Mouse (Mus musculus) myocyte (in vitro differentiated cells): Measurements from ENCODE around the gene Bdkrb1. TPM values are rescaled to one million over a fixed set of nuclear protein-coding genes. Genes with fewer than 3 reads are reported as not detected.

ENCODE experiments used
- H3K27me3 ChIP-seq: one replicate; pipeline ENCODE4 v1.6.1; 2011; ENCODE audit not compliant: control insufficient read depth, insufficient read depth, insufficient read length
- H3K36me3 ChIP-seq: one replicate; pipeline ENCODE4 v1.6.1; 2011; ENCODE audit not compliant: control insufficient read depth, insufficient read depth
- H3K4me2 ChIP-seq: one replicate; pipeline ENCODE4 v1.6.1; 2011; ENCODE audit warnings: low read depth, control low read depth
- H3K4me3 ChIP-seq: one replicate; pipeline ENCODE4 v1.5.1; 2011; ENCODE audit warnings: mild to moderate bottlenecking, control low read depth, moderate library complexity
- H3K79me2 ChIP-seq: one replicate; pipeline ENCODE4 v1.6.1; 2011; ENCODE audit not compliant: control insufficient read depth, insufficient read depth
- H3ac ChIP-seq: one replicate; pipeline ENCODE4 v1.6.1; 2011; ENCODE audit not compliant: control insufficient read depth, insufficient read length
- CEBPB ChIP-seq: IDR thresholded peaks from 2 replicates; pipeline ENCODE4 v1.6.1; 2011; ENCODE audit warnings: mild to moderate bottlenecking, moderate library complexity; ENCODE audit not compliant: poor library complexity, insufficient read depth, severe bottlenecking
- E2F4 ChIP-seq: IDR thresholded peaks from one replicate; pipeline ENCODE4 v1.6.1; 2011; ENCODE audit warnings: mild to moderate bottlenecking, control low read depth, moderate library complexity; ENCODE audit not compliant: insufficient read depth
- MAX ChIP-seq: IDR thresholded peaks from one replicate; pipeline ENCODE4 v1.6.1; 2011; ENCODE audit warnings: low read depth, mild to moderate bottlenecking, control low read depth
- MYOD1 ChIP-seq, 3 experiments: IDR thresholded peaks; one replicate each; pipeline ENCODE4 v1.6.1; 2011; ENCODE audit warnings: control low read depth in 2 of 3, low read depth in 2 of 3, mild to moderate bottlenecking in 2 of 3, moderate library complexity in 1 of 3; ENCODE audit not compliant: insufficient read length in 2 of 3, control insufficient read depth in 1 of 3
- MYOG ChIP-seq, 3 experiments: IDR thresholded peaks; one replicate each; pipeline ENCODE4 v1.6.1; 2011; ENCODE audit warnings: control low read depth in 2 of 3, low read depth in 2 of 3, mild to moderate bottlenecking in 2 of 3; ENCODE audit not compliant: insufficient read length in 2 of 3, control insufficient read depth in 1 of 3, insufficient read depth in 1 of 3
- POLR2A ChIP-seq: IDR thresholded peaks from one replicate; pipeline ENCODE4 v1.6.1; 2011; ENCODE audit warnings: low read depth, mild to moderate bottlenecking, control low read depth, moderate library complexity; ENCODE audit not compliant: insufficient read length
- POLR2AphosphoS2 ChIP-seq: IDR thresholded peaks from one replicate; pipeline ENCODE4 v1.6.1; 2011; ENCODE audit warnings: low read depth, control low read depth; ENCODE audit not compliant: insufficient read length
- REST ChIP-seq: IDR thresholded peaks from one replicate; pipeline ENCODE4 v1.6.1; 2011; ENCODE audit warnings: mild to moderate bottlenecking, control low read depth, moderate library complexity; ENCODE audit not compliant: insufficient read depth, insufficient read length
- SRF ChIP-seq: IDR thresholded peaks from one replicate; pipeline ENCODE4 v1.6.1; 2011; ENCODE audit warnings: low read depth; ENCODE audit not compliant: control insufficient read depth, insufficient read length
- TCF12 ChIP-seq: IDR thresholded peaks from one replicate; pipeline ENCODE4 v1.6.1; 2011; ENCODE audit warnings: mild to moderate bottlenecking, control low read depth; ENCODE audit not compliant: poor library complexity, insufficient read depth, severe bottlenecking
- TCF3 ChIP-seq: IDR thresholded peaks from one replicate; pipeline ENCODE4 v1.6.1; 2011; ENCODE audit warnings: low read depth, control low read depth; ENCODE audit not compliant: insufficient read length
- USF1 ChIP-seq: IDR thresholded peaks from one replicate; pipeline ENCODE4 v1.6.1; 2011; ENCODE audit warnings: low read depth, mild to moderate bottlenecking, control low read depth, moderate library complexity
- polyA plus RNA-seq: library from polyadenylated mRNA; unstranded; fragments of >200 nt; fragmentation: generic; extraction: Trizol; gene quantifications from one replicate; pipeline ENCODE4 v1.2.1, GENCODE M21; 2012; ENCODE audit warnings: missing spikeins

Bdkrb1 gene
- polyA plus RNA-seq, 1 experiment, result 1.00 TPM

DNA sequence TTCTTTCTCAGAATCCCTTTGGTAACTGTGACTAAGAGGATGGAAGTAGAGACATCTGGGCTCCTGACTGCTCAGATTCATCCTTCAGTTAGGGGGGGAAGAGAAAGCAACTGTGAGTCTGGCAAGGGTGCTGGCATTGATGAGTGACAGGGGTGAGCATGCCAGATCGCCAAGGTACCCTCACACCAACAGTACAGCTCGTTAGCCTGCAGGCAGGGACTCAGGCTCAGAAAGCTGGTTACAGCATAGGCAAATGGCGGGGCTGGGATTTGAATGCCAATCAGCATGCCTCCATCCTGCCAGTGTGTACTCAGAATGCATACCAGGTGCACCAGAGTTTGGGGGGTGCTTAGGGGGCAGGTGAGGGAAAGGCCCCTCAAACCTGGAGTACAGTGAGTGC is 31.0 kb upstream of the Bdkrb1 start:
- Histone ChIP-seq H3K4me3 (no peak overlapping the region), H3ac (no peak overlapping the region), H3K27me3 (no peaks in the 10 kb centered on the region), H3K79me2 (no peaks in the 10 kb centered on the region), H3K4me2 (no peak overlapping the region), H3K36me3 (no peaks in the 10 kb centered on the region)
- no peak for TF ChIP-seq REST
- no peak for TF ChIP-seq MAX
- no peak for TF ChIP-seq MYOG (IDR thresholded peaks at IDR 0.05; ENCODE audit: control insufficient read depth in 1 of 3, insufficient read depth in 1 of 3, insufficient read length in 2 of 3, low read depth in 2 of 3)
- TF ChIP-seq SRF, result no peak
- TF ChIP-seq MYOD1 (IDR thresholded peaks at IDR 0.05; ENCODE audit: control insufficient read depth in 1 of 3, insufficient read length in 2 of 3, low read depth in 2 of 3), result no peak
- no peak for TF ChIP-seq TCF3
- TF ChIP-seq POLR2AphosphoS2, result no peak
- TF ChIP-seq USF1, result no peak
- no peak for TF ChIP-seq TCF12
- no peak for TF ChIP-seq E2F4
- no peak for TF ChIP-seq POLR2A
- TF ChIP-seq CEBPB, result no peak

DNA sequence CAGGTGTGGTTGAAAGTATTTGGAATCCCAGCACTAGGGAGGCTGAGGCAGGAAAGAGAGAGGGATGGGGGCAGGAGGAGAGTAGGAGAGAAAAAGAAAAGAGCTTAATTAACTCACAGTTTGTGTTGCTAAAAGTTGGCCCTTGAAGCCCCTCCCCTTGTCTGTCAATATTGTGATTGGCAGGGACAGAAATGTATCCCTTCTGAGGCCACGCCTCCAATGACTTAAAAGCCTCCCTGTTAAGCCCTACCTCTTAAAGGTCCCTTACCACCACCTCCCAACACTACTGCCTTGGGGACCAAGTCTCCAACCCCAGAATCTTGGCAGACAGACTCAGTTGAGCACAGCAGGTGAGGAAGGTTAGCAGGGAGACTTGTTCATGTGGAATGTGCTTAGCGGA is 30.3 kb upstream of the Bdkrb1 start:
- TF ChIP-seq POLR2A (no peak), E2F4 (no peak), REST (no peak), MYOD1 (IDR thresholded peaks at IDR 0.05; ENCODE audit: control insufficient read depth in 1 of 3, insufficient read length in 2 of 3, low read depth in 2 of 3) (no peak), MYOG (IDR thresholded peaks at IDR 0.05; ENCODE audit: control insufficient read depth in 1 of 3, insufficient read depth in 1 of 3, insufficient read length in 2 of 3, low read depth in 2 of 3) (no peak), MAX (no peak), POLR2AphosphoS2 (no peak), USF1 (no peak), TCF3 (no peak), CEBPB (no peak), SRF (no peak), TCF12 (no peak)
- H3K36me3 ChIP-seq, result no peaks in the 10 kb centered on the region
- H3K79me2 ChIP-seq, result no peaks in the 10 kb centered on the region
- H3K27me3 ChIP-seq, result no peaks in the 10 kb centered on the region
- no peak overlapping the region for H3K4me2 ChIP-seq
- H3K4me3 ChIP-seq, result no peak overlapping the region
- no peak overlapping the region for H3ac ChIP-seq

DNA sequence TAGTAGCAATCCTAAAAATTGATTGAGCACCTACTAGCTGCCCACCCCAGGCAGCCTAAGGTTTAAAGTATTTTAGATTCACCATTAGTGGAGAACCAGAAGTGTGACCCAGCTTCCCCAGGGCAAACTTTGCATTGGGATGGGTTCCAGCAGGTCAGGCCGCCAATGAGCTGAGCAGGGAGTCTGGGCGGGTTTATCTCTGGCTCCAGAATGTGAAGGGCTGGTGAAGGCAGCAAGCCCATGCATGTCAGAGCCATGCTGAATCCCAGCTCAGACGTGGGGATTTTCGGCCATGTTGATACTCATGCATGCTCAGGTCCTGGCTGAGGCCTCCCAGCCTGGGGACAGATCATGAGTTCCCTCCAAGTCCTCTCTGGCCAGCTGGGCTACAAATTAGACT is 28.5 kb upstream of the Bdkrb1 start:
- H3K27me3 ChIP-seq, result no peaks in the 10 kb centered on the region
- no peak overlapping the region for H3K4me3 ChIP-seq
- TF ChIP-seq CEBPB (no peak), SRF (no peak), POLR2A (no peak), E2F4 (no peak), REST (no peak), MYOG (IDR thresholded peaks at IDR 0.05; ENCODE audit: control insufficient read depth in 1 of 3, insufficient read depth in 1 of 3, insufficient read length in 2 of 3, low read depth in 2 of 3) (no peak), MAX (no peak), POLR2AphosphoS2 (no peak), MYOD1 (IDR thresholded peaks at IDR 0.05; ENCODE audit: control insufficient read depth in 1 of 3, insufficient read length in 2 of 3, low read depth in 2 of 3) (no peak), TCF3 (no peak), USF1 (no peak), TCF12 (no peak)
- H3K4me2 ChIP-seq, result no peak overlapping the region
- H3ac ChIP-seq, result no peak overlapping the region
- H3K79me2 ChIP-seq, result no peaks in the 10 kb centered on the region
- no peaks in the 10 kb centered on the region for H3K36me3 ChIP-seq

DNA sequence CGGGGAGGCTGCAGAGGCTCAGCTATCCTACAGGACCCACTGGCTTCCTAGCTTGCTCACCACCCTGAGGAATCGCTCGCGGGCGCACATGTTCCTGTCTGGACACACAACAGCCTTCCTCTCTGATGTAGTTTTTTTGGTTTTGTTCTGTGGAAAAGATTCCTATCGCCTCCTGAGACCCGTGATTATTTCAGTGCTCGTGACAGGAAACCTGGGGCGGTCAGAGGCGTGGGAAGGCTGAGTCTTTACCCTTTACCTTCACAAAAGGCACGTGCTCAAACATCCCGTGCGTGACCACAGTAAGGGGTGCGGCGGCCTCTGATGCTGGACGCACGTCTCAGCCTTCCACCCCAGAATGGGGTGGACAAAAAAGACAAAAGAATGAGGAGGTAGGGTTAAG is 22.4 kb upstream of the Bdkrb1 start:
- TF ChIP-seq USF1, result no peak
- no peak for TF ChIP-seq CEBPB
- TF ChIP-seq POLR2A, result no peak
- no peak for TF ChIP-seq E2F4
- no peak for TF ChIP-seq TCF3
- no peak for TF ChIP-seq REST
- no peak for TF ChIP-seq MYOD1 (IDR thresholded peaks at IDR 0.05; ENCODE audit: control insufficient read depth in 1 of 3, insufficient read length in 2 of 3, low read depth in 2 of 3)
- no peak for TF ChIP-seq POLR2AphosphoS2
- TF ChIP-seq MAX, result no peak

DNA sequence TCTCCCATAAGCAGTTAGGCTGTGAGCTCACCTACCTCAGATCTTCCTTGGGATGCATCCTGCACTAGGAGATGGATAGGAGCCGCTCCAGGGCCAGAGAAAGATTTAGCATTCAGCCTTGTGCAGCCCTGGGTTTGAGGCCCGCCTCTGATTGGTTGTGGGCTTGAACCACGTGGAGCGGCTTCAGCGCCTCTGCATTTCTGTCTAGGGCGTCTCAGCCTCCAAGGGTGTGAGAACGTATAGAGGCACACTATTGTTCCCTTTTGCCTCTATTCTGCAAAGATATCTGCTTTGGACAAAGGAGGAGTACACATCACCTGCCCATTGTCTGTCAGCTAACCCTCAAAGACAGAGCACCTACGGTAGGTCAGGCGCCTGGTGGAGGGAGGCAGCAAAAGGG is 20.4 kb upstream of the Bdkrb1 start:
- no peak for TF ChIP-seq CEBPB
- TF ChIP-seq POLR2AphosphoS2, result no peak
- TF ChIP-seq E2F4, result no peak
- TF ChIP-seq POLR2A, result no peak
- TF ChIP-seq MYOG (IDR thresholded peaks at IDR 0.05; ENCODE audit: control insufficient read depth in 1 of 3, insufficient read depth in 1 of 3, insufficient read length in 2 of 3, low read depth in 2 of 3), result no peak
- TF ChIP-seq MAX, result no peak
- no peak for TF ChIP-seq TCF3
- no peak for TF ChIP-seq REST
- TF ChIP-seq MYOD1 (IDR thresholded peaks at IDR 0.05; ENCODE audit: control insufficient read depth in 1 of 3, insufficient read length in 2 of 3, low read depth in 2 of 3), result no peak
- Histone ChIP-seq H3K27me3 (no peaks in the 10 kb centered on the region), H3K4me3 (no peak overlapping the region), H3K4me2 (no peak overlapping the region), H3K79me2 (no peaks in the 10 kb centered on the region), H3ac (no peak overlapping the region), H3K36me3 (no peaks in the 10 kb centered on the region)

More for the DNA sequence above, 22.4 kb upstream of the Bdkrb1 start:
- no peak overlapping the region for H3K4me2 ChIP-seq
- no peaks in the 10 kb centered on the region for H3K27me3 ChIP-seq
- no peak overlapping the region for H3ac ChIP-seq
- no peaks in the 10 kb centered on the region for H3K36me3 ChIP-seq
- H3K4me3 ChIP-seq, result no peak overlapping the region
- H3K79me2 ChIP-seq, result no peaks in the 10 kb centered on the region
